Mouse (Mus musculus): ENCODE results near the gene Chrm3. TPM values are rescaled to one million over a fixed set of nuclear protein-coding genes. Genes with fewer than 3 reads are reported as not detected.

Chrm3 gene
- polyA plus RNA-seq, 1 experiment from 2014 or later, result 0.68 TPM

DNA sequence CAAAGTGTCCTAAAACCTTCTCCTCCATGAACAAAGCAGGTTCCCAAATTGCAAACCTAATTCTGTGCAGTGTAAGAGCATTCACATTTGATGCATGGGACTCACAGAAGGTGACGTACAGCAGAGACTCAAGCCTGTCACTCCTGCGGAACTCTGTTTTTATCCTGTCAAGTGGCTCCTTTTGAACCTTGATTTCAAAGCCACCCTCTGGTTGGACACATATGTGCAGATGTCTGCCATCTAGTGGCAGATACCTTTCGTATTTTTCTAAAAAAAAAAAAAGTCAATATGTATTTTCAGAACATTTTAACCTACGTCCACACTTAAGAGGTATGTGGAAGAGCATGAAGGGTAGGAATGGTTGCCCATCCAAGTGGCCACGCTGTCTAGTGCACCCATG lies 16.3 kb downstream of the Chrm3 start:
- WGBS, result 63% methylated on average over 5 of the region's 5 CpGs
- no peaks in the 10 kb centered on the region for H3K9me3 ChIP-seq (ENCODE audit: control insufficient read depth, low read length)
- no peaks in the 10 kb centered on the region for H3K4me1 ChIP-seq (ENCODE audit: control insufficient read depth, insufficient read depth, low read length)
- no peak overlapping the region for H3K9ac ChIP-seq (ENCODE audit: low read depth, low read length)
- ATAC-seq (ENCODE audit: low read depth), result no peak
- DNase-seq (ENCODE audit: low spot score), result no peak
- no peak overlapping the region for H3K4me3 ChIP-seq (ENCODE audit: low read depth, low read length)
- no peaks in the 10 kb centered on the region for H3K27me3 ChIP-seq (replicated peaks; ENCODE audit: control insufficient read depth, insufficient read depth, low read length)
- H3K4me2 ChIP-seq (ENCODE audit: low read depth, low read length), result no peak overlapping the region
- H3K27ac ChIP-seq (replicated peaks; ENCODE audit: low read depth, low read length), result no peak overlapping the region
- H3K36me3 ChIP-seq (ENCODE audit: control insufficient read depth, insufficient read depth, low read length), result no peaks in the 10 kb centered on the region

DNA sequence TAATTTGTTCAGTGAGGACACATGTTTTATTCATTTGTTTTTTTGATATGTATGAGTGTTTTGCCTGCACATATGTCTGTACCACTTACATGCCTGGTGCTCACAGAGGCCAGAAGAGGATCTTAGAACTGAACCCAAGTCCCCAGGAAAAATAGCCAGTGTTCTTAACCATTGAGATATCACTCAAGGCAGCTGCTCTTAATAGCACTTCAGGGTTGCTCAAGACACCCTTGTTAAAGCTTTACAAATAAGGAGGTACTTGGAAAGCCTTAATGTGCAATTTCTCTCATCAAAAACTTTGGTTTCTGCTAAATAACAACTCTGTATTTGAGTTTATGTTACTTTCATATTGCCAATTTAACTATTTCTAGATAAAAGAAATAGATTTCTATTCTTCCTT lies 25.1 kb downstream of the Chrm3 start:
- DNase-seq (ENCODE audit: low spot score), result no peak
- no peaks in the 10 kb centered on the region for H3K4me1 ChIP-seq (ENCODE audit: control insufficient read depth, insufficient read depth, low read length)
- ATAC-seq (ENCODE audit: low read depth), result no peak
- no peak overlapping the region for H3K4me2 ChIP-seq (ENCODE audit: low read depth, low read length)
- no peaks in the 10 kb centered on the region for H3K36me3 ChIP-seq (ENCODE audit: control insufficient read depth, insufficient read depth, low read length)
- no peaks in the 10 kb centered on the region for H3K9me3 ChIP-seq (ENCODE audit: control insufficient read depth, low read length)
- H3K27ac ChIP-seq (replicated peaks; ENCODE audit: low read depth, low read length), result no peak overlapping the region
- H3K27me3 ChIP-seq (replicated peaks; ENCODE audit: control insufficient read depth, insufficient read depth, low read length), result no peaks in the 10 kb centered on the region
- H3K9ac ChIP-seq (ENCODE audit: low read depth, low read length), result no peak overlapping the region
- H3K4me3 ChIP-seq (ENCODE audit: low read depth, low read length), result no peak overlapping the region

DNA sequence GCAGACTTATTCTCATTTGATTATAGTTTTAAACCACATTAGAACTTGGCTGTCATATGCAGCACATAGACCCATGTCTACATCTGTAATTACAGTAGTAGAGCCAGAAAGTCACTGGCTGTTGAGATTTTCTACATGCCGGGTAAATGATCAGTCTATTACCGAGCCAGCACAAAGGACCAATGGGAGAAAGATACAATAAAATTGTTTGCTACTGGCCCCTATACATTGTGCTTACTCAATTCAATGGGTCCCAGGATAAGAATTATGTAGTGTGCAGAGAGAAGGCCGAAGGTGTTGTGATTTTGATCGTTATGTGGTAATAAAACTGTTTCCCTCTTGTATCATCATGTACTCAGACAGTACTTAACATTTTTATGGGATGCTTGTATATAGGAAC lies 27.9 kb downstream of the Chrm3 start:
- WGBS, result 81% methylated on average over 4 of the region's 4 CpGs
- no peak overlapping the region for H3K4me2 ChIP-seq (ENCODE audit: low read depth, low read length)
- no peaks in the 10 kb centered on the region for H3K9me3 ChIP-seq (ENCODE audit: control insufficient read depth, low read length)
- DNase-seq (ENCODE audit: low spot score) (no peak), ATAC-seq (ENCODE audit: low read depth) (no peak)
- H3K4me1 ChIP-seq (ENCODE audit: control insufficient read depth, insufficient read depth, low read length), result no peaks in the 10 kb centered on the region
- no peak overlapping the region for H3K4me3 ChIP-seq (ENCODE audit: low read depth, low read length)
- no peaks in the 10 kb centered on the region for H3K36me3 ChIP-seq (ENCODE audit: control insufficient read depth, insufficient read depth, low read length)
- no peak overlapping the region for H3K27ac ChIP-seq (replicated peaks; ENCODE audit: low read depth, low read length)
- no peak overlapping the region for H3K9ac ChIP-seq (ENCODE audit: low read depth, low read length)
- no peaks in the 10 kb centered on the region for H3K27me3 ChIP-seq (replicated peaks; ENCODE audit: control insufficient read depth, insufficient read depth, low read length)

DNA sequence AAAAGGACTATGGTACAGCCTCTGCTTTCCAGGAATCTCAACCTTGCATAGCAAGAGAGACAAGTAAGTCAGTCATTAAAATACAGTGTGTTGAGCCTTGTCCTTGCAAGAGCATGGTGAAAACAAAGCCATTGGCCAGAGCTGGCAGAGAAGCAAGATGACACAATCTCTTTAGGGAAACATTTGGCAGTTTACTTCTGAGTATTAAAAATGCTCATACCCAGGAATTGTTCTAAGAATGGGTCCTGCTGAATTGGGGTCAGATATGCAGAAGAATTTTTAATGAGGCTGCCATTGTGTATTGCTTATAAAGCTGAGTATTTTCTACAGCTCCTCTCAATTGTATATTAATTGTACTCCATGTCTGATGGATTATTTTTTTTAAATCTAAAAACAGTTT lies 50.8 kb downstream of the Chrm3 start:
- Histone ChIP-seq H3K27ac (replicated peaks; ENCODE audit: low read depth, low read length) (no peak overlapping the region), H3K4me3 (ENCODE audit: low read depth, low read length) (no peak overlapping the region), H3K9ac (ENCODE audit: low read depth, low read length) (no peak overlapping the region), H3K27me3 (replicated peaks; ENCODE audit: control insufficient read depth, insufficient read depth, low read length) (no peaks in the 10 kb centered on the region), H3K36me3 (ENCODE audit: control insufficient read depth, insufficient read depth, low read length) (no peaks in the 10 kb centered on the region), H3K4me2 (ENCODE audit: low read depth, low read length) (no peak overlapping the region), H3K4me1 (ENCODE audit: control insufficient read depth, insufficient read depth, low read length) (no peaks in the 10 kb centered on the region), H3K9me3 (ENCODE audit: control insufficient read depth, low read length) (no peaks in the 10 kb centered on the region)
- no peak for ATAC-seq (ENCODE audit: low read depth)
- DNase-seq (ENCODE audit: low spot score), result no peak

DNA sequence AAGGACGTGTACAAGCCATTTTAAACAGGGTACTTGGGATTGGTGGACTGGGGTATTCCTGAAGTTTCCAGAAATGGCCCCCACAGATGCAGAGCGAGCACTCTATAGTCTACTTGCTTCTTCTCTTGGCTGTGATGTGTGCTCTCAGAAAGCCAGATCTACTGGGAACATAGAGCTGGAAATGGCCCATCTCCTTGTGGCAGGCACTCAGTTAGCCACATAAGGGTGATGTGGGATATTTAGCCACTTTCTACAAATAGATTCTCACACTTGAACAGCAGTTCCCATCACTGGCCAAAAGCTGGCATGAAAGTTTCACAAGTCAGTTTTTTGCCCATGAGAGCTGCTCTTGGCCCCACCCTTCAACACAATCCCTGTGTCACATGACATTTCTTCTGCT lies 65.5 kb downstream of the Chrm3 start:
- Histone ChIP-seq H3K9ac (ENCODE audit: low read depth, low read length) (no peak overlapping the region), H3K4me3 (ENCODE audit: low read depth, low read length) (no peak overlapping the region)
- WGBS, result 66% methylated on average over 2 of the region's 2 CpGs

DNA sequence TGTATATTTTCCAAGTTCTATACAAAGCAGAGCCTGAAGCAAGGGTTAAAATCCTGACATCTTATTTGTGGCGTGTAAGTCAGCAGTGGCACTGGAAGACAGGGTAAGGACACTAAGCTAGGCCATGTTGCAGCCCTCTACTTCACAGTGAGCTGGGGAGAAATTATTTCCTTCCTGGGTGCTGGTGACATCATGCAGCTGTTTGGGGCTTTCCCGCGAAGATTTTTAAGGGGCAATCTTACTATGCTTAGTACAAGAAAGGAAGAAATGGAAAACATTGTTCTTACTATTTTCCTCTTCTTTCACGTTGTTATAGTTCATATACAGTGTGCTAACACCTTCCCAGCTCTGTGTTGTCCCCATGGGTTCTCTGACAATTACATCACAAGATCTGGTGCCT lies 76.3 kb downstream of the Chrm3 start:
- no peak overlapping the region for H3K4me3 ChIP-seq (ENCODE audit: low read depth, low read length)
- no peaks in the 10 kb centered on the region for H3K36me3 ChIP-seq (ENCODE audit: control insufficient read depth, insufficient read depth, low read length)
- ATAC-seq (ENCODE audit: low read depth), result no peak
- no peak overlapping the region for H3K27ac ChIP-seq (replicated peaks; ENCODE audit: low read depth, low read length)
- no peaks in the 10 kb centered on the region for H3K9me3 ChIP-seq (ENCODE audit: control insufficient read depth, low read length)
- no peaks in the 10 kb centered on the region for H3K4me1 ChIP-seq (ENCODE audit: control insufficient read depth, insufficient read depth, low read length)
- H3K9ac ChIP-seq (ENCODE audit: low read depth, low read length), result no peak overlapping the region
- H3K4me2 ChIP-seq (ENCODE audit: low read depth, low read length), result no peak overlapping the region
- 78% methylated on average over 4 of the region's 4 CpGs for WGBS
- no peaks in the 10 kb centered on the region for H3K27me3 ChIP-seq (replicated peaks; ENCODE audit: control insufficient read depth, insufficient read depth, low read length)
- DNase-seq (ENCODE audit: low spot score), result no peak

More for the DNA sequence above, 65.5 kb downstream of the Chrm3 start:
- Histone ChIP-seq H3K36me3 (ENCODE audit: control insufficient read depth, insufficient read depth, low read length) (no peaks in the 10 kb centered on the region), H3K4me1 (ENCODE audit: control insufficient read depth, insufficient read depth, low read length) (no peaks in the 10 kb centered on the region), H3K9me3 (ENCODE audit: control insufficient read depth, low read length) (no peaks in the 10 kb centered on the region), H3K27ac (replicated peaks; ENCODE audit: low read depth, low read length) (no peak overlapping the region), H3K4me2 (ENCODE audit: low read depth, low read length) (no peak overlapping the region), H3K27me3 (replicated peaks; ENCODE audit: control insufficient read depth, insufficient read depth, low read length) (no peaks in the 10 kb centered on the region)
- DNase-seq (ENCODE audit: low spot score), result no peak
- ATAC-seq (ENCODE audit: low read depth), result no peak

DNA sequence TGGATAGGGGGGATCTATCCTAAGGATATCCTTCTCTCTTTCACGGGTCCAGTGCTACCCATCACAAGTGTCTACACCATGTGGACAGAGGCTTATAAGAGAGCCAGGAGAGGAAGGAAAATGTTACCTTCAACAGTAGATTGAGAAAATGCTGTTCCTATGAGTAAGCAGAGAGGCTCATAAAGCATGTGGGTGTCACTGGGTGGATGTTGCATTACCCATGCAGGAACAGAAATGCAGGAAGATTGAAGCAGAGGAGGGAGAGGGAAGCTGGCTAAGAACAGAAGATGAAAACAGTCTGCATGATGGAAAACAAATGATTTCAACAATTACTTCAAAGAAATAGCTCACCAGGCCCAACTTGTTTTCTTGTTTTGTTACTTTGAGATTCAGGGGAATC lies 85.7 kb downstream of the Chrm3 start:
- no peak overlapping the region for H3K9ac ChIP-seq (ENCODE audit: low read depth, low read length)
- H3K4me3 ChIP-seq (ENCODE audit: low read depth, low read length), result no peak overlapping the region
- H3K36me3 ChIP-seq (ENCODE audit: control insufficient read depth, insufficient read depth, low read length), result no peaks in the 10 kb centered on the region
- no peak overlapping the region for H3K27ac ChIP-seq (replicated peaks; ENCODE audit: low read depth, low read length)
- 80% methylated on average over 1 of the region's 1 CpGs for WGBS
- H3K27me3 ChIP-seq (replicated peaks; ENCODE audit: control insufficient read depth, insufficient read depth, low read length), result no peaks in the 10 kb centered on the region
- no peaks in the 10 kb centered on the region for H3K4me1 ChIP-seq (ENCODE audit: control insufficient read depth, insufficient read depth, low read length)
- no peaks in the 10 kb centered on the region for H3K9me3 ChIP-seq (ENCODE audit: control insufficient read depth, low read length)
- no peak for ATAC-seq (ENCODE audit: low read depth)
- H3K4me2 ChIP-seq (ENCODE audit: low read depth, low read length), result no peak overlapping the region
- DNase-seq (ENCODE audit: low spot score), result no peak

DNA sequence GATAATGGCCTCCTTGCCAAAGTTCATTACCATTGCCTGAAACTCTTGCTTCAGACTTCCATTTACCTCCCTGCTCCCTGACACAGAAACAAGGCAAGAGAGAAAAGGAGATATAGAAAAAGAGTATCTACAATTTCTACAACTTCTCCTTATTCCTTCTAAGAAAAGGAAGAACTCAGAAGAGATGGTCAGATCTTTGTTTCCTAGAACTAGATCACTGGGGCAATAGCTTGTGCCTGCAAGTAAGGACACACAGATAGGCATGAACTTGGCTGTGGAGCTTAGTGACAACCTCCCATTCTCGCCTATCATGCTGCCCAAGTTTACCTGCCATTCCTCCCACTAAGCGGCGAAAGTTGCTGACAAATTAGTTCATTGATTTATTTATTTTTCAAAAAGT lies 96.9 kb downstream of the Chrm3 start:
- no peak for DNase-seq (ENCODE audit: low spot score)
- H3K4me2 ChIP-seq (ENCODE audit: low read depth, low read length), result no peak overlapping the region
- ATAC-seq (ENCODE audit: low read depth), result no peak
- H3K9me3 ChIP-seq (ENCODE audit: control insufficient read depth, low read length), result no peaks in the 10 kb centered on the region
- H3K27me3 ChIP-seq (replicated peaks; ENCODE audit: control insufficient read depth, insufficient read depth, low read length), result no peaks in the 10 kb centered on the region
- 86% methylated on average over 3 of the region's 3 CpGs for WGBS
- H3K27ac ChIP-seq (replicated peaks; ENCODE audit: low read depth, low read length), result no peak overlapping the region
- no peak overlapping the region for H3K9ac ChIP-seq (ENCODE audit: low read depth, low read length)
- H3K36me3 ChIP-seq (ENCODE audit: control insufficient read depth, insufficient read depth, low read length), result no peaks in the 10 kb centered on the region
- no peak overlapping the region for H3K4me3 ChIP-seq (ENCODE audit: low read depth, low read length)
- H3K4me1 ChIP-seq (ENCODE audit: control insufficient read depth, insufficient read depth, low read length), result no peaks in the 10 kb centered on the region

DNA sequence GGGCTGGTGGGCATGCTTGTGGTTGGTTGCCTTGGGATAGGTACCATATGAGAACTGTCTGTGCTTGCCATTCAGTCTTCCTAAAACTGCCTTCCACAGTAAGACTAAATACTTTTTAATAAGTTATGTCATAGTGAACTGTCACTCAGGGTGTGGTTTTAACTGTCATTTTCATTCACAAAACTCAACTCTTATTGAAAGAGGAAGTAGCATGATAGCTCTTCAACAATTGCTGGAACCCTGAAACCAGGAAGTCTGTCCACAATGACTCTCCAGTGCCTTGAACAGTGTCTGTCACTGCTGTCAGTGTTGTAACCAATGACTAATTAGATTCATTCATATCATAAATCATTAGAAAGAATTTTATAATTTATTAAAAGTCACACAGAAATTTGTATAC lies 107.6 kb downstream of the Chrm3 start:
- Histone ChIP-seq H3K9ac (ENCODE audit: low read depth, low read length) (no peak overlapping the region), H3K27me3 (replicated peaks; ENCODE audit: control insufficient read depth, insufficient read depth, low read length) (no peaks in the 10 kb centered on the region), H3K27ac (replicated peaks; ENCODE audit: low read depth, low read length) (no peak overlapping the region), H3K4me3 (ENCODE audit: low read depth, low read length) (no peak overlapping the region), H3K4me2 (ENCODE audit: low read depth, low read length) (no peak overlapping the region), H3K9me3 (ENCODE audit: control insufficient read depth, low read length) (no peaks in the 10 kb centered on the region), H3K4me1 (ENCODE audit: control insufficient read depth, insufficient read depth, low read length) (no peaks in the 10 kb centered on the region), H3K36me3 (ENCODE audit: control insufficient read depth, insufficient read depth, low read length) (no peaks in the 10 kb centered on the region)
- DNase-seq (ENCODE audit: low spot score), result no peak
- ATAC-seq (ENCODE audit: low read depth), result no peak
